Comparison of ENCODE assay signal across 24 mouse cellular contexts in genomic region chr13:98956209-98956608, GRCm38 (mm10). TPM values are rescaled to one million over a fixed set of nuclear protein-coding genes. Genes with fewer than 3 reads are reported as not detected.
"Had no signal": no experiment of that assay in that cellular context is flagged by ENCODE, and none has a peak within 500 bp of the region (broad histone marks: within the 10 kb centered on the region; RNA-seq: fewer than 3 reads in every experiment).

No protein-coding gene starts in this region.

- H3K9me3 ChIP-seq: limb, embryonic 10.5 days; lung, embryonic 15.5 days; midbrain, embryonic 13.5 days; neural tube, embryonic 15.5 days; stomach, embryonic 15.5 days had no signal

- H3K9ac ChIP-seq: lung, embryonic 15.5 days; midbrain, embryonic 13.5 days; neural tube, embryonic 15.5 days; stomach, embryonic 15.5 days had no signal

- H3K4me3 ChIP-seq: left cerebral cortex, adult 2 months; limb, embryonic 10.5 days; lung, embryonic 15.5 days; midbrain, embryonic 13.5 days; myocyte; neural tube, embryonic 15.5 days; stomach, embryonic 15.5 days had no signal

- H3K4me2 ChIP-seq: lung, embryonic 15.5 days; midbrain, embryonic 13.5 days; neural tube, embryonic 15.5 days; stomach, embryonic 15.5 days had no signal

- DNase-seq: lung, postnatal 14 days; right cerebral cortex, adult 18-20 months; right cerebral cortex, postnatal 25 days; spleen, adult 18-20 months; thymus, postnatal 36 days had no signal

- H3K4me1 ChIP-seq: limb, embryonic 10.5 days; neural tube, embryonic 15.5 days had no signal

- H3K27me3 ChIP-seq: lung, embryonic 15.5 days; midbrain, embryonic 13.5 days; neural tube, embryonic 15.5 days; stomach, embryonic 15.5 days had no signal

- H3K36me3 ChIP-seq: limb, embryonic 10.5 days; lung, embryonic 15.5 days; midbrain, embryonic 13.5 days; neural tube, embryonic 15.5 days; stomach, embryonic 15.5 days had no signal

- H3K27ac ChIP-seq: left cerebral cortex, adult 2 months; limb, embryonic 10.5 days; lung, embryonic 15.5 days; macrophage; midbrain, embryonic 13.5 days; neural tube, embryonic 15.5 days; stomach, embryonic 15.5 days had no signal

- ATAC-seq: inflammation-experienced regulatory T-cells, adult 6 months; midbrain, embryonic 13.5 days had no signal

RNA-seq across cellular contexts. Expression of gene 1700024P04Rik, which starts 28.2 kb away (rescaled TPM):
- total RNA-seq: layer of hippocampus, adult 8-10 months; layer of hippocampus, postnatal 25 days; left cerebral cortex, adult 2 months; left cerebral cortex, postnatal 14 days; midbrain, postnatal 0 days had no signal
- polyA plus RNA-seq: inflammation-experienced regulatory T-cells, adult 6 months; kidney, embryonic 14.5 days; large intestine, adult 2 months; limb, embryonic 10.5 days; limb, embryonic 14.5 days; liver, embryonic 16.5 days; lung, embryonic 15.5 days; macrophage; midbrain, embryonic 13.5 days; midbrain, postnatal 0 days; myocyte; neural tube, embryonic 11.5 days; neural tube, embryonic 15.5 days; stomach, embryonic 15.5 days; thymus, postnatal 0 days had no signal
